Mouse (Mus musculus) cerebellum, adult 2 months (tissue): ENCODE data around the gene Garnl3.

Experiments
- CTCF ChIP-seq: fragments of 200-500 bp; IDR thresholded peaks from 2 replicates; pipeline ENCODE4 v1.5.1; 2011; ENCODE audit warnings: low read depth, mild to moderate bottlenecking, control low read depth, low read length, moderate library complexity, borderline replicate concordance; ENCODE audit not compliant: insufficient read depth
- POLR2A ChIP-seq: fragments of 200-500 bp; IDR thresholded peaks from 2 replicates; pipeline ENCODE4 v1.6.1; 2011; ENCODE audit warnings: low read length, control low read depth, borderline replicate concordance; ENCODE audit not compliant: insufficient read depth

DNA sequence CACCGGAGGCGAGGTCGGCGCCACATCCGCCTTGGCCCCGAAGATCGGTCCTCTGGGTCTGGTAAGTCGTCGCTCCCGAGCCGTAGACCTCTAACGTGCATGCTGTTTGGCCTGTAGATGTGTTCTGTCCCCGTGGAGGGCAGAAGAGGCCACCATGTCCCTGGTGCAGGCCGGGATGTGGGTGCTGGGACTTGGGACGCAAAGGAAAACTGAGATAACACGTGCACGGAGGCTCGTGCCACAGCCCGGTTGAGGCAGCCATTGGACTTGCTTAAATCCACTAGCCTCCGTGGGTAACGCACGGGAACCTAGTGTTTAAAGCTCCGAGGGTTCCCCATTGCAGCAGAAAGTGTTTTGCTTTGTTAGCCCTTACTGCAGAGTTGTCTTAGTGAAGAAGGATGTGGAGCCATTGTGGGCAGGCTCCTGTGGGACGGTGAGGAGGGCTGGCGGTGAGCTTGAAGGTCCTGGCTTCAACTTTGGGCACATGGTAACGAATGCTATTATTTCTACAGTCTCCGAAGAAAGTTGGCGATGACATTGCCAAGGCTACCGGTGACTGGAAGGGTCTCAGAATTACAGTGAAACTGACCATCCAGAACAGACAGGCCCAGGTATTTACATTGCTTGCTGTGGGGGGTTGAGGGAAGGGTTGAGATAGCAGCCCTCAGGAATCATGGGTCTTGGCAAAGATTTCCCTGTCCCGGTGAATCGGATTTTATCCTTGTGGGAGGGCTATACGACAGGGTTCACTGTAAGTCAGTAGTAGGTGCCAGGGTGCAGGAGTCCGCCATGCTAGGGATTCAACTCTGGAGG lies 169.2 kb downstream of the Garnl3 start:
- TF ChIP-seq POLR2A (no peak), CTCF (no peak)
